ENCODE assay signal across 8 mouse cellular contexts in genomic region chr9:57522114-57522860, GRCm38 (mm10). TPM values are rescaled to one million over a fixed set of nuclear protein-coding genes. Genes with fewer than 3 reads are reported as not detected.
DNase-seq lines count a peak whose midpoint lies in the region; ATAC-seq lines count a peak whose summit lies in the region.

No protein-coding gene starts in this region.

- peak overlapping the region; percentile 94 for H3K9ac ChIP-seq in kidney, embryonic 15.5 days
- H3K9ac ChIP-seq in hindbrain, embryonic 15.5 days = peak overlapping the region; percentile 92
- H3K9ac ChIP-seq in midbrain, embryonic 15.5 days = peak overlapping the region; percentile 98

- H3K4me1 ChIP-seq in kidney, embryonic 15.5 days = peaks cover 32% of the 10 kb centered on the region
- peaks cover 38% of the 10 kb centered on the region for H3K4me1 ChIP-seq in hindbrain, embryonic 15.5 days (replicated peaks)
- peaks cover 39% of the 10 kb centered on the region for H3K4me1 ChIP-seq in midbrain, embryonic 15.5 days

- 37% methylated on average over 7 of the region's 7 CpGs for WGBS in kidney, embryonic 15.5 days
- 37% methylated on average over 7 of the region's 7 CpGs for WGBS in hindbrain, embryonic 15.5 days
- 37% methylated on average over 7 of the region's 7 CpGs for WGBS in midbrain, embryonic 15.5 days

- no peaks in the 10 kb centered on the region for H3K9me3 ChIP-seq in kidney, embryonic 15.5 days (replicated peaks)
- no peaks in the 10 kb centered on the region for H3K9me3 ChIP-seq in hindbrain, embryonic 15.5 days
- no peaks in the 10 kb centered on the region for H3K9me3 ChIP-seq in midbrain, embryonic 15.5 days

- no peaks in the 10 kb centered on the region for H3K36me3 ChIP-seq in kidney, embryonic 15.5 days
- no peaks in the 10 kb centered on the region for H3K36me3 ChIP-seq in hindbrain, embryonic 15.5 days
- no peaks in the 10 kb centered on the region for H3K36me3 ChIP-seq in midbrain, embryonic 15.5 days (replicated peaks)

- peak overlapping the region; percentile 70 for H3K4me2 ChIP-seq in kidney, embryonic 15.5 days
- H3K4me2 ChIP-seq in hindbrain, embryonic 15.5 days = peak overlapping the region; percentile 65
- peak overlapping the region; percentile 83 for H3K4me2 ChIP-seq in midbrain, embryonic 15.5 days

- no peaks in the 10 kb centered on the region for H3K27me3 ChIP-seq in kidney, embryonic 15.5 days
- H3K27me3 ChIP-seq in hindbrain, embryonic 15.5 days = no peaks in the 10 kb centered on the region
- H3K27me3 ChIP-seq in midbrain, embryonic 15.5 days (replicated peaks) = no peaks in the 10 kb centered on the region

- peak overlapping the region; percentile 95; the same call in 1 of the 2 replicates for H3K27ac ChIP-seq in kidney, embryonic 15.5 days
- H3K27ac ChIP-seq in hindbrain, embryonic 15.5 days (replicated peaks) = peak overlapping the region; percentile 92; the same call in 1 of the 2 replicates
- peak overlapping the region; percentile 91; the same call in 1 of the 2 replicates for H3K27ac ChIP-seq in midbrain, embryonic 15.5 days

- no peak for DNase-seq in kidney, adult 9 months
- peak; percentile 49 for DNase-seq in ZHBTc4 (ENCODE audit: low read depth, low spot score)
- DNase-seq in adrenal gland, postnatal 10 days = no peak
- no peak for DNase-seq in spleen, postnatal 10 days (ENCODE audit: low spot score in 2 of 2)

- no peak for ATAC-seq in kidney, embryonic 15.5 days (replicated peaks; ENCODE audit: low FRiP score)
- ATAC-seq in hindbrain, embryonic 15.5 days (ENCODE audit: low FRiP score, low read depth) = no peak
- no peak for ATAC-seq in midbrain, embryonic 15.5 days (replicated peaks)
- no peak for ATAC-seq in megakaryocyte progenitor cell, adult 5-6 weeks (replicated peaks; ENCODE audit: poor library complexity)

- H3K4me3 ChIP-seq in kidney, embryonic 15.5 days (replicated peaks) = peak overlapping the region; percentile 88
- peak overlapping the region; percentile 77 for H3K4me3 ChIP-seq in hindbrain, embryonic 15.5 days
- peak overlapping the region; percentile 92 for H3K4me3 ChIP-seq in midbrain, embryonic 15.5 days

RNA-seq across cellular contexts. Expression of gene Cox5a, which starts 1.2 kb away (rescaled TPM):
- 673 and 729 TPM in 2 replicates for polyA plus RNA-seq in kidney, embryonic 15.5 days (2015; fragmentation: Nextera tagmentation; extraction: Ambion mirVana)
- 894 and 915 TPM in 2 replicates for polyA plus RNA-seq in hindbrain, embryonic 15.5 days (2015; fragmentation: Nextera tagmentation; extraction: Ambion mirVana)
- 715 and 767 TPM in 2 replicates for polyA plus RNA-seq in midbrain, embryonic 15.5 days (2015; fragmentation: Nextera tagmentation; extraction: Ambion mirVana)
- total RNA-seq in adrenal gland, postnatal 10 days (2021) = 1,000 to 10,000 TPM; 1,277 to 1,442 TPM
- total RNA-seq in megakaryocyte progenitor cell, adult 5-6 weeks (2015) = 617 and 644 TPM in 2 replicates
- total RNA-seq in megakaryocyte progenitor cell, adult 5-6 weeks (2017) = 85.1 and 114 TPM in 2 replicates

RNA-seq across cellular contexts. Expression of gene Fam219b, which starts 15.0 kb away (rescaled TPM):
- polyA plus RNA-seq in kidney, embryonic 15.5 days (2015; fragmentation: Nextera tagmentation; extraction: Ambion mirVana) = 18.1 and 19.0 TPM in 2 replicates
- polyA plus RNA-seq in hindbrain, embryonic 15.5 days (2015; fragmentation: Nextera tagmentation; extraction: Ambion mirVana) = 25.0 TPM in 2 replicates
- 27.7 and 28.2 TPM in 2 replicates for polyA plus RNA-seq in midbrain, embryonic 15.5 days (2015; fragmentation: Nextera tagmentation; extraction: Ambion mirVana)
- total RNA-seq in adrenal gland, postnatal 10 days (2021) = 10 to 100 TPM; 19.6 to 23.4 TPM
- 4.5 and 6.9 TPM in 2 replicates for total RNA-seq in megakaryocyte progenitor cell, adult 5-6 weeks (2015)
- total RNA-seq in megakaryocyte progenitor cell, adult 5-6 weeks (2017) = 9.2 and 12.8 TPM in 2 replicates

RNA-seq across cellular contexts. Expression of gene Rpp25, which starts 18.5 kb away (rescaled TPM):
- polyA plus RNA-seq in kidney, embryonic 15.5 days (2015; fragmentation: Nextera tagmentation; extraction: Ambion mirVana) = 5.6 and 6.0 TPM in 2 replicates
- polyA plus RNA-seq in hindbrain, embryonic 15.5 days (2015; fragmentation: Nextera tagmentation; extraction: Ambion mirVana) = 17.7 and 18.0 TPM in 2 replicates
- polyA plus RNA-seq in midbrain, embryonic 15.5 days (2015; fragmentation: Nextera tagmentation; extraction: Ambion mirVana) = 29.4 TPM in 2 replicates
- 1 to 10 TPM; 1.8 to 3.6 TPM for total RNA-seq in adrenal gland, postnatal 10 days (2021)
- 0.12 and 0.30 TPM in 2 replicates for total RNA-seq in megakaryocyte progenitor cell, adult 5-6 weeks (2015)
- 0.20 TPM in 1 of 2 replicates, not detected in the other for total RNA-seq in megakaryocyte progenitor cell, adult 5-6 weeks (2017)

RNA-seq across cellular contexts. Expression of gene Mpi, which starts 30.3 kb away (rescaled TPM):
- 51.9 and 53.3 TPM in 2 replicates for polyA plus RNA-seq in kidney, embryonic 15.5 days (2015; fragmentation: Nextera tagmentation; extraction: Ambion mirVana)
- 74.7 and 75.9 TPM in 2 replicates for polyA plus RNA-seq in hindbrain, embryonic 15.5 days (2015; fragmentation: Nextera tagmentation; extraction: Ambion mirVana)
- polyA plus RNA-seq in midbrain, embryonic 15.5 days (2015; fragmentation: Nextera tagmentation; extraction: Ambion mirVana) = 81.2 and 82.9 TPM in 2 replicates
- 10 to 100 TPM; 31.1 to 47.1 TPM for total RNA-seq in adrenal gland, postnatal 10 days (2021)
- total RNA-seq in megakaryocyte progenitor cell, adult 5-6 weeks (2015) = 15.5 and 21.5 TPM in 2 replicates
- 14.0 and 17.2 TPM in 2 replicates for total RNA-seq in megakaryocyte progenitor cell, adult 5-6 weeks (2017)

RNA-seq across cellular contexts. Expression of gene Scamp2, which starts 38.5 kb away (rescaled TPM):
- 74.5 and 85.5 TPM in 2 replicates for polyA plus RNA-seq in kidney, embryonic 15.5 days (2015; fragmentation: Nextera tagmentation; extraction: Ambion mirVana)
- 48.6 and 48.9 TPM in 2 replicates for polyA plus RNA-seq in hindbrain, embryonic 15.5 days (2015; fragmentation: Nextera tagmentation; extraction: Ambion mirVana)
- polyA plus RNA-seq in midbrain, embryonic 15.5 days (2015; fragmentation: Nextera tagmentation; extraction: Ambion mirVana) = 49.6 and 50.6 TPM in 2 replicates
- 10 to 100 TPM; 42.9 to 48.5 TPM for total RNA-seq in adrenal gland, postnatal 10 days (2021)
- total RNA-seq in megakaryocyte progenitor cell, adult 5-6 weeks (2015) = 71.1 and 73.2 TPM in 2 replicates
- total RNA-seq in megakaryocyte progenitor cell, adult 5-6 weeks (2017) = 26.2 and 28.2 TPM in 2 replicates
